Mouse (Mus musculus) cortical plate, adult 2 months (tissue): Measurements from ENCODE around the gene Trim23. TPM values are rescaled to one million over a fixed set of nuclear protein-coding genes. Genes with fewer than 3 reads are reported as not detected.
A peak's percentile ranks its signal among the peaks of the same experiment; 100 is the strongest.

Experiments
- H3K27ac ChIP-seq: fragments of 200-500 bp; 2 replicates; pipeline ENCODE4 v1.5.1; 2012; ENCODE audit warnings: low read length, control low read depth, inconsistent platforms; ENCODE audit not compliant: insufficient read depth
- H3K4me1 ChIP-seq: fragments of 200-500 bp; 2 replicates; pipeline ENCODE4 v1.6.1; 2011; ENCODE audit warnings: low read length; ENCODE audit not compliant: control insufficient read depth, insufficient read depth
- H3K4me3 ChIP-seq: fragments of 200-500 bp; 2 replicates; pipeline ENCODE4 v1.5.1; 2011; ENCODE audit warnings: mild to moderate bottlenecking, low read length, control low read depth; ENCODE audit not compliant: insufficient read depth
- CTCF ChIP-seq: fragments of 200-500 bp; IDR thresholded peaks from 2 replicates; pipeline ENCODE4 v1.5.1; 2011; ENCODE audit warnings: mild to moderate bottlenecking, control low read depth, low read length; ENCODE audit not compliant: insufficient read depth; ENCODE audit errors: extremely low read depth
- POLR2A ChIP-seq: fragments of 200-500 bp; IDR thresholded peaks from 2 replicates; pipeline ENCODE4 v1.6.1; 2011; ENCODE audit warnings: mild to moderate bottlenecking, low read length, control low read depth; ENCODE audit not compliant: insufficient read depth; ENCODE audit errors: extremely low read depth
- polyA plus RNA-seq: library from polyadenylated mRNA; depleted of rRNA; stranded (reverse); fragments of >200 nt; gene quantifications from 2 replicates; pipeline ENCODE4 v1.2.3, GENCODE M21; 2012; rRNA removed

The Trim23 gene
- polyA plus RNA-seq, 1 experiment = 33.5 TPM

DNA sequence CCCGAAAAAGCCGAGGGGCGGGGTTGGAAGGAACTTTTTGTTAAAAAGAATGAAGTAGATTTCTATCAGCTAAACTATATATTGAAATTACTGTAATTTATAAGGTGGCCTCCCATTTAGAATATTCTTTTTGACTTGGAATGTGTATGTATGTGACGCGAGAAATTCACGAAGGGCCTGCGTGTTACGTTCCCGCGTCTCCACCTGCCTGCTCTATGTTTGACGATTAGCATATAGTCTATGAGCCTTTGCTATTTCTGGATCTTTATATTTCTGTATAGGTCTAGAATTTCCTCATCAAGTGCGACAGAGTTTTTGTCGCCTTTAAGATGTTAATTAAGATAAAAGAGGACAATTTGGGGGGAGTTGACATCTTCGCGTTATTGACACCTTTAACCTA lies 50.6 kb downstream of the Trim23 start:
- peaks cover 2% of the 10 kb centered on the region; the same call in 1 of the 2 replicates for H3K4me1 ChIP-seq
- TF ChIP-seq POLR2A (no peak), CTCF (no peak)
- H3K4me3 ChIP-seq = peak overlapping the region; percentile 51
- H3K27ac ChIP-seq = no peak overlapping the region

Other genes starting within 250 kb of the Trim23 start
- gene Nln, start 69.2 kb upstream of the Trim23 start, polyA plus RNA-seq = 19.9 and 21.2 TPM in 2 replicates
- gene Sgtb, start 69.1 kb upstream of the Trim23 start, polyA plus RNA-seq = 96.1 and 99.2 TPM in 2 replicates
- gene Trappc13, start 328 bp upstream of the Trim23 start, polyA plus RNA-seq = 26.8 and 27.5 TPM in 2 replicates
- 1.2 and 1.6 TPM in 2 replicates for gene Cenpk, start 49.8 kb downstream of the Trim23 start, polyA plus RNA-seq
- gene Ppwd1, start 50.0 kb downstream of the Trim23 start, polyA plus RNA-seq = 6.9 and 7.4 TPM in 2 replicates
- gene Adamts6, start 109.0 kb downstream of the Trim23 start, polyA plus RNA-seq = 2.0 and 2.2 TPM in 2 replicates